ENCODE assay signal across 15 mouse cellular contexts in the genomic region with DNA sequence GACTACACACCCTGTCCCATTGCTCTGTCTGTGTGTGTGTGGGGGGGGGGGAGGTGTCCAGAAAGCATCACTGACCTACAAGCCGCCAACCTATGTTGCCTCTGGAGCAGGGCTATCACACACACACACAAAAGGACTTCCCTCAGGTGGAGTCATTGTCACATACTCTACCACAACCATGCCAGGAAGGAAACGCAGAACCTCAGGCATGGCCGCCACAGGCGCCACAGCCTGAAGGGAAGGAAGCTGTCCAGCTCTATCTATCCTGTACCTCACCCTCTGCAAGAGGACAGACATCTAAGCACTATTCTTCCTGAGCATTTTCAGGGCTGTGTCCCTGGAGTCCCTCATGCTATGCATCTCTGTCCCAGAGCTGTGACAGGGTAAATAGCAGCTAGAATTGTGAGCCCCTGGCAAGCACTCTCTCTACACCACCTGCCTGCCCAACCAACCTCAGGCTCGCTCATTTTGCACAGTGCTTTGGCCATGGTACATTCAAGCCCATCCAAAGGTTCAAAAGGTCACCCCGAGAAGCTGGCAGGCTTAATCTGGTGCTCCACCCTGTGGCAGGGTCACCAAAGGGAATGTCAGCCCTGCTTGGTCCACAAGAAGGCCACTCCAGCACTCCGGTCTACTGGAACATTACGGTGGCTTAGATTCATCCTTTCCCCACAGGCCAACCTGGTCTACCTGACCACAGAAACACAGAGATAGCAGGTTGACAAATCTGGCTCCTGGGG. TPM values are rescaled to one million over a fixed set of nuclear protein-coding genes. Genes with fewer than 3 reads are reported as not detected.
DNase-seq lines count a peak whose midpoint lies in the region; ATAC-seq and TF ChIP-seq lines count a peak whose summit lies in the region.
"Had no signal": no experiment of that assay in that cellular context is flagged by ENCODE, and none has a peak within 500 bp of the region (broad histone marks: within the 10 kb centered on the region; RNA-seq: fewer than 3 reads in every experiment).

No protein-coding gene starts in this region.

- H3K27me3 ChIP-seq in kidney, adult 2 months (replicated peaks; ENCODE audit: control insufficient read depth, insufficient read depth, low read length): no peaks in the 10 kb centered on the region
- H3K27me3 ChIP-seq in megakaryocyte, embryonic 14.5 days (replicated peaks): peaks cover 96% of the 10 kb centered on the region
- H3K27me3 ChIP-seq in forebrain, embryonic 14.5 days (replicated peaks; ENCODE audit: control insufficient read depth, insufficient read depth, low read length): no peaks in the 10 kb centered on the region
- peaks cover 12% of the 10 kb centered on the region for H3K27me3 ChIP-seq in neural tube, embryonic 13.5 days

- DNase-seq in kidney, adult 2 months: peak; percentile 57
- no peak for DNase-seq in kidney, postnatal 14 days
- no peak for DNase-seq in forebrain, embryonic 14.5 days (ENCODE audit: low spot score)
- DNase-seq: adrenal gland, postnatal 10 days; gastrocnemius, postnatal 25 days; liver, embryonic 13.5 days; right cerebral cortex, postnatal 25 days; thymus, postnatal 25 days had no signal

- H3K27ac ChIP-seq in kidney, adult 2 months (ENCODE audit: insufficient read depth, low read depth, low read length): no peak overlapping the region
- H3K27ac ChIP-seq in forebrain, embryonic 14.5 days (ENCODE audit: low read depth, low read length): peak overlapping the region; percentile 72
- H3K27ac ChIP-seq in neural tube, embryonic 13.5 days (replicated peaks): peak overlapping the region; percentile 67
- H3K27ac ChIP-seq: heart, embryonic 13.5 days; liver, embryonic 13.5 days had no signal

- no peak overlapping the region for H3K4me2 ChIP-seq in forebrain, embryonic 14.5 days (ENCODE audit: low read length)
- H3K4me2 ChIP-seq in neural tube, embryonic 13.5 days: no peak overlapping the region
- H3K4me2 ChIP-seq: heart, embryonic 13.5 days; liver, embryonic 13.5 days had no signal

- WGBS in kidney, adult 2 months: 69% methylated on average over 8 of the region's 8 CpGs
- 67% methylated on average over 8 of the region's 8 CpGs for WGBS in forebrain, embryonic 14.5 days
- WGBS in neural tube, embryonic 13.5 days: 67% methylated on average over 8 of the region's 8 CpGs

- H3K4me1 ChIP-seq in kidney, adult 2 months (ENCODE audit: control insufficient read depth, insufficient read depth, low read length): no peaks in the 10 kb centered on the region
- H3K4me1 ChIP-seq in megakaryocyte, embryonic 14.5 days: peaks cover 31% of the 10 kb centered on the region
- H3K4me1 ChIP-seq in forebrain, embryonic 14.5 days (ENCODE audit: control insufficient read depth, insufficient read depth, low read length): peaks cover 32% of the 10 kb centered on the region
- H3K4me1 ChIP-seq in neural tube, embryonic 13.5 days (replicated peaks): peaks cover 85% of the 10 kb centered on the region
- H3K4me1 ChIP-seq: liver, embryonic 13.5 days had no signal

- H3K36me3 ChIP-seq in kidney, adult 2 months (ENCODE audit: control insufficient read depth, insufficient read depth, low read length): no peaks in the 10 kb centered on the region
- H3K36me3 ChIP-seq in megakaryocyte, embryonic 14.5 days (replicated peaks; ENCODE audit: low read length): no peaks in the 10 kb centered on the region
- no peaks in the 10 kb centered on the region for H3K36me3 ChIP-seq in forebrain, embryonic 14.5 days (ENCODE audit: control insufficient read depth, insufficient read depth, low read length)
- no peaks in the 10 kb centered on the region for H3K36me3 ChIP-seq in neural tube, embryonic 13.5 days
- H3K36me3 ChIP-seq: heart, embryonic 13.5 days; liver, embryonic 13.5 days had no signal

- TF ChIP-seq POLR2A in kidney, adult 2 months (IDR thresholded peaks at IDR 0.05; ENCODE audit: low read depth, low read length): no peak

- no peak overlapping the region for H3K9ac ChIP-seq in forebrain, embryonic 14.5 days (ENCODE audit: low read length)
- H3K9ac ChIP-seq in neural tube, embryonic 13.5 days: no peak overlapping the region
- H3K9ac ChIP-seq: heart, embryonic 13.5 days; liver, embryonic 13.5 days had no signal

- ATAC-seq in megakaryocyte, adult 5-6 weeks (ENCODE audit: poor library complexity, severe bottlenecking): no peak
- ATAC-seq in forebrain, embryonic 14.5 days: no peak
- ATAC-seq in neural tube, embryonic 13.5 days (ENCODE audit: low read depth): no peak
- ATAC-seq in CD4-positive, CD25-positive, alpha-beta regulatory T cell, adult 4 months: no peak
- ATAC-seq: intestine, embryonic 16.5 days had no signal

- H3K9me3 ChIP-seq in megakaryocyte, embryonic 14.5 days: peaks cover 18% of the 10 kb centered on the region
- no peaks in the 10 kb centered on the region for H3K9me3 ChIP-seq in forebrain, embryonic 14.5 days (replicated peaks; ENCODE audit: control insufficient read depth, low read length)
- H3K9me3 ChIP-seq in neural tube, embryonic 13.5 days: no peaks in the 10 kb centered on the region
- H3K9me3 ChIP-seq: heart, embryonic 13.5 days; liver, embryonic 13.5 days had no signal

- TF ChIP-seq CTCF in kidney, adult 2 months (conservative IDR thresholded peaks at IDR 0.05; ENCODE audit: insufficient read depth, insufficient read length, low read depth, low read length): peak; percentile 57

- H3K4me3 ChIP-seq in kidney, adult 2 months (ENCODE audit: insufficient read depth, low read depth, low read length): no peak overlapping the region
- peak overlapping the region; percentile 26 for H3K4me3 ChIP-seq in megakaryocyte, embryonic 14.5 days (replicated peaks)
- no peak overlapping the region for H3K4me3 ChIP-seq in forebrain, embryonic 14.5 days (ENCODE audit: low read depth, low read length)
- no peak overlapping the region for H3K4me3 ChIP-seq in neural tube, embryonic 13.5 days
- H3K4me3 ChIP-seq: heart, embryonic 13.5 days; liver, embryonic 13.5 days had no signal

RNA-seq across cellular contexts. Expression of a gene that starts 12.1 kb away (rescaled TPM):
- 12.8 and 14.2 TPM in 2 replicates for polyA plus RNA-seq in kidney, adult 2 months (2012; rRNA removed)
- not detected in 2 replicates for polyA plus RNA-seq in megakaryocyte, embryonic 14.5 days (2012; ENCODE audit: insufficient read depth, low replicate concordance)
- total RNA-seq in megakaryocyte, adult 5-6 weeks (2015): not detected in 2 replicates
- total RNA-seq in megakaryocyte, adult 5-6 weeks (2017): not detected in 2 replicates
- 73.4 and 84.7 TPM in 2 replicates for polyA plus RNA-seq in forebrain, embryonic 14.5 days (2014; fragmentation: Nextera tagmentation; extraction: Ambion mirVana)
- polyA plus RNA-seq in neural tube, embryonic 13.5 days (2015; fragmentation: Nextera tagmentation; extraction: Ambion mirVana): 34.2 and 37.7 TPM in 2 replicates
- polyA plus RNA-seq in CD4-positive, CD25-positive, alpha-beta regulatory T cell, adult 4 months (2017; shearing (Covaris generic)): not detected
- total RNA-seq: gastrocnemius, postnatal 25 days; neutrophil, adult 5-6 weeks had no signal

Comparison
In these comparisons a context has a peak if more than half of its experiments do, and no peak if none do; other contexts are left out.
1. RNA of a gene that starts 12.1 kb away (polyA plus RNA-seq): 73.4 to 84.7 TPM in forebrain, embryonic 14.5 days, 34.2 to 37.7 TPM in neural tube, embryonic 13.5 days and 12.8 to 14.2 TPM in kidney, adult 2 months; not detected in megakaryocyte, embryonic 14.5 days and not detected in CD4-positive, CD25-positive, alpha-beta regulatory T cell, adult 4 months; every median in the first group is over 10 times any median in the second.